Mouse (Mus musculus) CH12.LX (cell line): ENCODE measurements around the gene Cdc34. TPM values are rescaled to one million over a fixed set of nuclear protein-coding genes. Genes with fewer than 3 reads are reported as not detected.
"Not testable (repeated sequence)": the region's sequence is repeated elsewhere in the genome, so short reads cannot be mapped to it uniquely, and the experiment has no call there.

ENCODE experiments used
- DNase-seq: peaks from one replicate; pipeline ENCODE4 v3.0.0-alpha.2; 2013; ENCODE audit errors: extremely low read depth
- H3K27ac ChIP-seq: 2 replicates; pipeline ENCODE4 v1.5.1; 2012; ENCODE audit warnings: low read depth, mild to moderate bottlenecking, control low read depth, moderate library complexity; ENCODE audit not compliant: insufficient read depth
- H3K27me3 ChIP-seq: replicated peaks from 2 replicates; pipeline ENCODE3; 2012; ENCODE audit warnings: inconsistent platforms
- H3K36me3 ChIP-seq, 2 experiments: replicated peaks in 1 of 2; 2 replicates each; pipeline versions ENCODE3 to v1.6.1; 2012; ENCODE audit warnings: inconsistent platforms in 1 of 2, low read length in 1 of 2, mild to moderate bottlenecking in 1 of 2, mixed read lengths in 1 of 2, moderate library complexity in 1 of 2; ENCODE audit not compliant: control insufficient read depth in 1 of 2, insufficient read depth in 1 of 2
- H3K4me1 ChIP-seq, 2 experiments: 2 replicates each; pipeline ENCODE4 v1.6.1; 2012; ENCODE audit warnings: inconsistent platforms in 1 of 2, moderate library complexity in 1 of 2; ENCODE audit not compliant: insufficient read depth in 2 of 2, control insufficient read depth in 1 of 2
- H3K4me2 ChIP-seq: 2 replicates; pipeline ENCODE4 v1.6.1; 2012; ENCODE audit warnings: low read depth, mild to moderate bottlenecking, control low read depth; ENCODE audit not compliant: poor library complexity, insufficient read depth, severe bottlenecking
- H3K4me3 ChIP-seq, 3 experiments: fragments of 150-350 bp in 1 of 3; sonication (generic) in 1 of 3; replicated peaks in 1 of 3; 2 replicates each; pipeline versions ENCODE3 to v1.5.1; 2011 to 2012; ENCODE audit warnings: low read depth in 2 of 3, low read length in 2 of 3, mild to moderate bottlenecking in 2 of 3, moderate library complexity in 2 of 3, control low read depth in 1 of 3, improper control_type of control experiment in 1 of 3, inconsistent platforms in 1 of 3, mixed read lengths in 1 of 3; ENCODE audit not compliant: poor library complexity in 1 of 3
- H3K79me2 ChIP-seq: replicated peaks from 2 replicates; pipeline ENCODE4 v1.6.1; 2012; ENCODE audit warnings: mild to moderate bottlenecking, moderate library complexity; ENCODE audit not compliant: control insufficient read depth, poor library complexity, insufficient read depth, severe bottlenecking; ENCODE audit errors: extremely low read depth
- H3K9ac ChIP-seq: 2 replicates; pipeline ENCODE4 v1.6.1; 2012; ENCODE audit warnings: low read depth, mild to moderate bottlenecking, control low read depth, moderate library complexity; ENCODE audit not compliant: insufficient read depth
- H3K9me3 ChIP-seq: replicated peaks from 2 replicates; pipeline ENCODE3; 2012; ENCODE audit warnings: low read length, inconsistent platforms, mixed read lengths
- CHD1 ChIP-seq: IDR thresholded peaks from 2 replicates; pipeline ENCODE4 v1.6.1; 2012; ENCODE audit warnings: low read depth, low read length, improper control_type of control experiment, inconsistent platforms
- CHD2 ChIP-seq: IDR thresholded peaks from 2 replicates; pipeline ENCODE4 v1.6.1; 2011; ENCODE audit warnings: low read length, improper control_type of control experiment
- CTCF ChIP-seq, 2 experiments: IDR thresholded peaks in 1 of 2; conservative IDR thresholded peaks in 1 of 2; 2 replicates each; pipeline ENCODE4 v1.5.1; 2011 to 2012; ENCODE audit warnings: low read depth in 2 of 2, low read length in 2 of 2, improper control_type of control experiment in 1 of 2, inconsistent platforms in 1 of 2, mild to moderate bottlenecking in 1 of 2, moderate library complexity in 1 of 2
- ELF1 ChIP-seq: IDR thresholded peaks from 2 replicates; pipeline ENCODE4 v1.6.1; 2014; ENCODE audit warnings: low read depth, mild to moderate bottlenecking, inconsistent platforms, low read length, improper control_type of control experiment
- ETS1 ChIP-seq: conservative IDR thresholded peaks from 2 replicates; pipeline ENCODE4 v1.6.1; 2012; ENCODE audit warnings: low read depth, mild to moderate bottlenecking, inconsistent platforms, low read length, improper control_type of control experiment, moderate library complexity
- HCFC1 ChIP-seq: IDR thresholded peaks from 2 replicates; pipeline ENCODE4 v1.6.1; 2012; ENCODE audit warnings: low read depth, mild to moderate bottlenecking, inconsistent platforms, low read length, improper control_type of control experiment
- JUN ChIP-seq: IDR thresholded peaks from 2 replicates; pipeline ENCODE4 v1.6.1; 2011; ENCODE audit warnings: low read depth, mild to moderate bottlenecking, low read length, improper control_type of control experiment, moderate library complexity; ENCODE audit not compliant: insufficient read depth
- MAX ChIP-seq: IDR thresholded peaks from 2 replicates; pipeline ENCODE4 v1.6.1; 2011; ENCODE audit warnings: low read length, improper control_type of control experiment
- MEF2A ChIP-seq: IDR thresholded peaks from 2 replicates; pipeline ENCODE4 v1.6.1; 2014; ENCODE audit warnings: low read depth, mild to moderate bottlenecking, inconsistent platforms, low read length, improper control_type of control experiment, borderline replicate concordance
- MYC ChIP-seq: IDR thresholded peaks from 2 replicates; pipeline ENCODE4 v1.6.1; 2011; ENCODE audit warnings: low read depth, mild to moderate bottlenecking, improper control_type of control experiment, low read length
- NRF1 ChIP-seq: IDR thresholded peaks from 2 replicates; pipeline ENCODE4 v1.6.1; 2014; ENCODE audit warnings: low read depth, mild to moderate bottlenecking, inconsistent platforms, low read length, improper control_type of control experiment, moderate library complexity
- PAX5 ChIP-seq: IDR thresholded peaks from 2 replicates; pipeline ENCODE4 v1.6.1; 2012; ENCODE audit warnings: low read length, inconsistent platforms, mixed read lengths
- POLR2AphosphoS2 ChIP-seq: IDR thresholded peaks from 2 replicates; pipeline ENCODE4 v1.6.1; 2011; ENCODE audit warnings: low read depth, low read length, improper control_type of control experiment
- RAD21 ChIP-seq: IDR thresholded peaks from 2 replicates; pipeline ENCODE4 v1.6.1; 2011; ENCODE audit warnings: low read depth, mild to moderate bottlenecking, low read length, improper control_type of control experiment, moderate library complexity
- RCOR1 ChIP-seq: conservative IDR thresholded peaks from 2 replicates; pipeline ENCODE4 v1.6.1; 2012; ENCODE audit warnings: low read depth, mild to moderate bottlenecking, inconsistent platforms, low read length, improper control_type of control experiment
- TCF12 ChIP-seq: IDR thresholded peaks from 2 replicates; pipeline ENCODE4 v1.6.1; 2014; ENCODE audit warnings: low read depth, mild to moderate bottlenecking, inconsistent platforms, low read length, improper control_type of control experiment
- UBTF ChIP-seq: IDR thresholded peaks from 2 replicates; pipeline ENCODE4 v1.6.1; 2012; ENCODE audit warnings: low read depth, mild to moderate bottlenecking, inconsistent platforms, low read length, improper control_type of control experiment, moderate library complexity
- USF1 ChIP-seq: IDR thresholded peaks from 2 replicates; pipeline ENCODE4 v1.6.1; 2014; ENCODE audit warnings: low read depth, mild to moderate bottlenecking, inconsistent platforms, low read length, improper control_type of control experiment
- USF2 ChIP-seq: conservative IDR thresholded peaks from 2 replicates; pipeline ENCODE4 v1.6.1; 2011; ENCODE audit warnings: low read depth, low read length, improper control_type of control experiment
- ZC3H11A ChIP-seq: IDR thresholded peaks from 2 replicates; pipeline ENCODE4 v1.6.1; 2012; ENCODE audit warnings: low read depth, mild to moderate bottlenecking, inconsistent platforms, low read length, improper control_type of control experiment
- ZKSCAN1 ChIP-seq: IDR thresholded peaks from 2 replicates; pipeline ENCODE4 v1.6.1; 2012; ENCODE audit warnings: low read depth, inconsistent platforms, low read length, improper control_type of control experiment, borderline replicate concordance
- dilution Hi-C: fragments of 300-500 bp; cut with MboI; formaldehyde crosslinking; loops from 2 replicates; pipeline ENCODE4 v1.14.3; 2020; ENCODE audit warnings: low sequenced_read_pairs; ENCODE audit not compliant: extremely low pct_unique_long_range_greater_than_20kb, extremely low pct_ligation_motif_present
- in situ Hi-C: fragments of 300-500 bp; cut with MboI; formaldehyde crosslinking; loops from 3 replicates; pipeline ENCODE4 v1.14.3; 2019; ENCODE audit warnings: low sequenced_read_pairs, low pct_ligation_motif_present, low pct_unique_long_range_greater_than_20kb, mixed read lengths
- polyA plus RNA-seq: library from polyadenylated mRNA; unstranded; fragments of >175 nt; gene quantifications from 2 replicates; pipeline ENCODE4 v1.2.1, GENCODE M21; 2012; ENCODE audit warnings: low read depth; ENCODE audit not compliant: insufficient read length
- total RNA-seq, 2 experiments: library from RNA; depleted of rRNA; stranded (reverse); fragments of 300-350 nt in 1 of 2; fragments of >200 nt in 1 of 2; gene quantifications; 2 replicates each; pipeline ENCODE4 v1.2.3; 2012 to 2014

Gene Cdc34
- total and polyA plus RNA-seq, 3 experiments: 314 to 335 (median 331) TPM

DNA sequence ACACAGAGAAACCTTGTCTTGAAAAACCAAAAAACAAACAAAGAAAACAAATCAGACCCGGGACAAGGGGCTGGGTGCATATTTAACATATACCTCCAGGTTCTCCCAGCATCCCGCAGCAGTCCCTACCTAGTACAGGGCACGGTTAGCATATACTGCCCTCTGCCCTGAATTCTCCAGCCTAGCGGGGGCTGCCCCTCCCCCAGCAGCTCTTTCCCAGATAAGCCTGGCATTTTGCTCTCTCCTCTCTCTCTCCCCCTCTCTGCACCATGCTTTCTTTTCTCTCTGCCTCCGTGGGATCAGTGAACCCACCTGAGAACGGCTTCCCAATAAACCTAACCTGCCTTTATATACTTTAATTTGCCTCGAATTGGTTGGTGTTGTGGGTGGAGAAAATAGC lies 18.7 kb downstream of the Cdc34 start:
- Histone ChIP-seq H3K79me2 (peaks cover 12% of the 10 kb centered on the region), H3K36me3 (peaks cover 0 to 4% of the 10 kb centered on the region in 2 experiments), H3K27ac (no peak overlapping the region), H3K9ac (no peak overlapping the region), H3K4me2 (no peak overlapping the region), H3K4me3 (no peak overlapping the region), H3K9me3 (no peaks in the 10 kb centered on the region), H3K27me3 (no peaks in the 10 kb centered on the region), H3K4me1 (peaks cover 3 to 9% of the 10 kb centered on the region in 2 experiments; a peak in 3 of 4 replicates)
- no peak for DNase-seq
- TF ChIP-seq ETS1 (no peak), ELF1 (no peak), MEF2A (no peak), RAD21 (no peak), TCF12 (no peak), NRF1 (no peak), USF2 (no peak), CTCF (conservative IDR thresholded peaks at IDR 0.05 in 1 of 2, IDR thresholded peaks at IDR 0.05 in 1 of 2; ENCODE audit: low read depth in 2 of 2, low read length in 2 of 2) (no peak), POLR2AphosphoS2 (no peak), ZC3H11A (no peak), CHD2 (no peak)
- in situ Hi-C loops (no loop called here), dilution Hi-C loops (no loop called here)

DNA sequence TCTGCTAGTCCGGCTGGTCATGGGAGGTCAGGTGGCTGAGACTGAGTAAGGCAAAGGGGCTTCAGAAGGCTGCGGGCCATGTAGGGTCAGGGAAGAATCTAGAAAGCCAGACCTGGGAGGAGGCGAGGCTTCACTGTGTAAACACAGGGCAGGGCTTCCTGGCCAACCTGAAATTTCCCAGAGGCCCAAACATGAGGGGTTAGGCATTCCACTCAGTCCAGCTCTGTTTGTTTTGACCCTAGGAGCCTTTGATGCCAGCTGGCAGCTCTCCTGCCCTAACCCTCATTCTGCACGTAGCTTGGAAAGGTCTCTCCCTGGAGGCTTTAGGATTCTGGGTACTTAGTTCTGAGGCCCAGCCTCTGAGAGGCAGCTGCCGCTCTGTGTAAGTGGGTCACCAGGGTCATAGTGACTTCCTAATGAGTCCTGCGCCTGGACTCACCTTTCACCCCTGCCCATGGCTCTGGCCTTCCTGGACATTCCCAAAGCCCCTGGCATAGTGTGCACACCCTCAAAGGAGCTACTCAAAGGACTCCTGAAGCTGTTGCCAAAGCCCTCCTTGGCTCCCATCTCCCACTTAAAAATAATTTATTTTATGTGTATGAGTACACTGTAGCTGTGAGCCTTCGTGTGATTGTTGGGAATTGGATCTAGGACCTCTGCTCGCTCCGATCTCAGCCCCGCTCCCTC lies 19.6 kb downstream of the Cdc34 start:
- in situ Hi-C loops (no loop called here), dilution Hi-C loops (no loop called here)
- no peak overlapping the region for H3K9ac ChIP-seq
- H3K27me3 ChIP-seq: no peaks in the 10 kb centered on the region
- H3K4me2 ChIP-seq: no peak overlapping the region
- H3K36me3 ChIP-seq: peaks cover 0 to 9% of the 10 kb centered on the region in 2 experiments
- peaks cover 12 to 19% of the 10 kb centered on the region in 2 experiments for H3K4me1 ChIP-seq
- DNase-seq: no peak
- peaks cover 22% of the 10 kb centered on the region for H3K79me2 ChIP-seq
- H3K9me3 ChIP-seq: no peaks in the 10 kb centered on the region
- H3K4me3 ChIP-seq: no peak overlapping the region
- TF ChIP-seq ELF1: no peak
- TF ChIP-seq MEF2A: no peak
- TF ChIP-seq RAD21: no peak
- no peak for TF ChIP-seq UBTF
- TF ChIP-seq MAX: no peak
- TF ChIP-seq MYC: no peak
- no peak for TF ChIP-seq ZC3H11A
- TF ChIP-seq CHD1: no peak
- TF ChIP-seq JUN: no peak
- TF ChIP-seq RCOR1: no peak
- TF ChIP-seq USF1: no peak
- no peak for TF ChIP-seq NRF1
- no peak for TF ChIP-seq PAX5
- TF ChIP-seq ZKSCAN1: no peak
- TF ChIP-seq HCFC1: no peak
- TF ChIP-seq POLR2AphosphoS2: no peak
- no peak overlapping the region for H3K27ac ChIP-seq

DNA sequence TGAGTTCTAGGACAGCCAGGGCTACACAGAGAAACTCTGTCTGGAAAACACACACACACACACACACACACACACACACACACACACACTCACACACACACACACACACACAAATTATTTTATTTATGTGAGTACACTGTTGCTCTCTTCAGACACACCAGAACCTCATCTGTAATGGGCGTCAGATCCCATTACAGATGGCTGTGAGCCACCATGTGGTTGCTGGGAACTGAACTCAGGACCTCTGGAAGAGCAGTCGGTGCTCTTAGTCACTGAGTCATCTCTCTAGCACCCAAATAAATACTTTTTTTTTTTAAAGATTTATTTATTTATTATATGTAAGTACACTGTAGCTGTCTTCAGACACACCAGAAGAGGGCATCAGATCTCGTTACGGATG lies 21.0 kb downstream of the Cdc34 start:
- Histone ChIP-seq H3K4me1 (peaks cover 21 to 32% of the 10 kb centered on the region in 2 experiments), H3K79me2 (peaks cover 35% of the 10 kb centered on the region), H3K36me3 (peaks cover 2 to 23% of the 10 kb centered on the region in 2 experiments)
- H3K27ac ChIP-seq, H3K27me3 ChIP-seq, DNase-seq, dilution Hi-C loops, H3K9me3 ChIP-seq, H3K4me2 ChIP-seq, H3K9ac ChIP-seq, in situ Hi-C loops, H3K4me3 ChIP-seq: not testable (repeated sequence)
